Mouse (Mus musculus): ENCODE data around the gene 1110051M20Rik.

Gene 1110051M20Rik

GRCm38 (mm10) chr2:91339591-91339990, 104.9 kb downstream of the 1110051M20Rik start:
- no peak for DNase-seq

DNA sequence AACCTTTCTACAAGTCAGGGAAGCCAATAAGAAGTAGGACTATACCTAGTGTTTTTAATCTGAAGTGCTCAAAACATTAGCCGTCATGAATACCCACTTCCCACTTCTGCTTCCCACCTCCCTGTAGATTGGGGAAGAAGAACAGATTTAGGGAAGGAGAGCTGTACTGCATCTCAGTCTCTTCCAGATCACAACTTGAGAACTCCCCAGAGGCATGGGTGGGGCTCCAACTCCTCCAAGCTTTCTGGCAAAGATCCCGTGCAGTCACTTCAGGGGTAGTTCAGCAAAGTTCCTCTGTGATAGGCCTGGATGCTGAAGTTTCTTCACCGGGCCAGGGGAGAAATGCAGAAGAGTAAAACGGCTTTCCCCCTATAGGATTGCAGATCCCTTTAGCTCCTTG, 109.4 kb downstream of the 1110051M20Rik start:
- no peak for DNase-seq

GRCm38 (mm10) chr2:91331051-91331843, 113.3 kb downstream of the 1110051M20Rik start:
- no peak for DNase-seq

DNA sequence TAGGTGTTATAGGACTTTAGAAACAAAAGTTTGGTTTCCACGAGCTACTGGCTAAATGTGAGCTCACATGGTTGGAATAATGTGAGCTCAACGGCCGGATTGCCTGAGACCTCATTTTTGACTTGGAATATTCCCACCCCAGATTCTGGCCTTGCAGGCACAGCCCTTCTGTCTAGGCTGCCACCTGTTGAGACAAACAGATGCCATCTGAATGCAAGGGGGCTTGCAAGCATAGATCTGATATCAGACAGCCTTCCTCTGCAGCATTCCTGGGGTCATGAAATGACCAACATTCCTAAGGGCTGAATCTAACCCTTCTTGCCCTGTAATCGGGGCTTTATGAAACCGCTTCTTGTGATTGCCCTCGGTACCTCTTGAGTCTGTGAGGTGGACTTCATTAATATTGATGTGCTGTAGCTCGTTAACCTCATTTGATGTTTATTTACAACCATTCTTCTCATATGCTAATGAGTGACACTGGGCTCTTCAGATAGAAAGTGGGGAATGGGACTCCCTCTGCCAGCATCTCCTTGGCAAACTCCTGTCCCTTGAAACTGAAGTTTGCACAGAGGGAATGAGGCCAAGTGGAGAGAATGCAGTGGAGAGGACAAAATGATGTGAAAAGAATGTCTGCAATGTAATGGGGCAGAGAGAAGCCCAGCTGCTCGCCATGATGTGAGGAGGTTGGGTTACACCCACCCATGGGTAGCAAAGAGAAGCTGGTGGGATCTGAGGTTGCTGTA, 114.3 kb downstream of the 1110051M20Rik start:
- DNase-seq = no peak

GRCm38 (mm10) chr2:91328729-91329125, 115.8 kb downstream of the 1110051M20Rik start:
- DNase-seq = no peak

DNA sequence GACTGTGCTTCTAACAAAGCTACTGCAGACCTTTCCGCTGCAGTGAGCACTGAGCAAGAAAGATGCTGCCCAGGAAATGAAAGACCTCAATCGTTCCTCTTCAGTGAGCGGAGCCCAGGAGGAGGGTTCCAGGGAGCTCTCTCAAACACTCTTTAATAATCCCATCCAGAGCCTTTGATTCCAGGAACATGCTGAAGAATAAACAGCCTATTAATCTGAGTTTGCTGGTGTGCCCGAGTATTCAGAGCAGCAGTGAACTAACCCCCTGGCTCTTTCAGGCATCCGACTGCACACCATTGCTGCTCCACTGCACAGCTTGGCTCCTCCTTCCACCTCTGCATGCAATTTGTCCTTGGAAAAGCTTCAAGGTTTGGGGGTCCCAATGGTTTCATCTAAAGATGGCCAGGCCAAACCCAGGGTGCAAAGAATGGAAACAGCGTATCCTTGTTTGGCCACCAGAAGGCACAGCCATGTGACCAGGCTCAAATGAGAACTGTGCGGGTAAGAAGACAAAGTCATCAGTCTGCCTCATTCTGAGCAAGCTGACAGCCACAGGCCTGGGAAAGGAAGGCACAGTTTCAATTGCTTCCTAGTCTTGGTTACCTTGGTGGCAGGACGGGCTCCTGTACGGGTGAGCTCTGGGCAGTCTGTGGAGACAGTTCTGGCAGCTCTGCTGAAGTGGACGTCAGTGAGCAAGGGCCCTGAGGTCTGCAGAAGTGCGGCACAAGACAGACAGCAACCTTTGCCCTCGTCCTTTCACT, 116.4 kb downstream of the 1110051M20Rik start:
- DNase-seq = peak; percentile 57

DNA sequence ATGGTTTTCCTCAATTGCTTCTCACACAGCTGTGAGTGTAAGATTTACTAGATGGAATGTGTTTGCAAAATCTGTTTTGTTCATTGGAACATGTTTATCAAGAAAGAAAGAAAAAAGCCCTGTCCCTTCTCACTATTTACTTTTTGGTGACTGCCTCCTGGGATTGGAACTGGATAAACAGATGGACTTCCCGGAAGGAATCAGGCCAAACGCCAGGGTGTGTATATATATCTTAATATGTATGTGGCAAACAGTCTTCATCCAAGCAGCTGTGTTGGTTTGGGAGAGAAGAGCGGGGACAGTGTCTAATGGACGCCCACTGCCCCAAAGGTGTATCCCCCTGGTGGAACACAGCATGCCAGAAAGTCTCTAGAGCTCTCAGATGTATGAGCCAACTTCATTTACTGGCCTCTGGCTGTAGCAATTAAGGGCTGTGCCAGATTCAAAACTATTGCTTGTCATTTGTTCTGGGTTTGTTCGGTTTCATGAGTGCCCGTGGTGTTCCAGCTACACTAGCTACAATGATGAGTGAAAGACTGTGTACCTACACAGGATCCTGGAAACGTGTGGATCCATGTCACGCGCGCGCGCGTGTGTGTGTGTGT, 117.7 kb downstream of the 1110051M20Rik start:
- peak; percentile 42 for DNase-seq

DNA sequence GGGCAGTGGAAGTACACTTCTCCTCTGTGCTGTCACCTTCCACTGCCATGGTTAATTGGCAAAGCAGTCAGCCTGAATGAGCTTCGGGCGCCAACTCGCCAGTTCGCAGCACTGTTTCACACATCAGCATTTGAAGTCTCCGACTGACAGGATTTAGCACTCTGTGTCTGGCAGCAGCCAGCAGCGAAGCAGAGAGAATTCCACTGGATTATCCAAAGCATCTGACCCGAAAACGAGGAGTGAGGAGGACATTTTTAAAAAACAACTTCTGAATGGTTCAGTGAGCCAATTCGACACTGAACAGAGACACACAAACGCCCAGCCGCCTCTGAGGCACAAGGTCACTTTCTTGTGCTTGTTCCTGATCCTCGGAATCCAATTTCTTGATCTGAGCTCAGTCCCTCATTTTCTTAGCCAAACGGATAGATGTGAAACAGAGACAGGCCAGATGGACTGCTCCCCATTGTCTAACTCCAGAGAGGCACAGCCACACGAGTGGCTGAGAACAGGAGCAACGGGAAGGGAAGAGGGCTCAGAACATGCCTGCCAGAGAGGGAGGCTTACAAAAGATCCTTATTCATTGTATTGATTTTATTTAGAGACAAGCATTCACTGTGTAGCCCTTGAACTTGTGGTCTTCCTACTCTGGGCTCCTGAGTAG, 119.6 kb downstream of the 1110051M20Rik start:
- DNase-seq = peak; percentile 27

- DNase-seq = no peak
Observed at GRCm38 (mm10) chr2:91324346-91324745, 120.2 kb downstream of the 1110051M20Rik start.

- DNase-seq = no peak
Observed at GRCm38 (mm10) chr2:91322490-91322889, 122.0 kb downstream of the 1110051M20Rik start.

DNA sequence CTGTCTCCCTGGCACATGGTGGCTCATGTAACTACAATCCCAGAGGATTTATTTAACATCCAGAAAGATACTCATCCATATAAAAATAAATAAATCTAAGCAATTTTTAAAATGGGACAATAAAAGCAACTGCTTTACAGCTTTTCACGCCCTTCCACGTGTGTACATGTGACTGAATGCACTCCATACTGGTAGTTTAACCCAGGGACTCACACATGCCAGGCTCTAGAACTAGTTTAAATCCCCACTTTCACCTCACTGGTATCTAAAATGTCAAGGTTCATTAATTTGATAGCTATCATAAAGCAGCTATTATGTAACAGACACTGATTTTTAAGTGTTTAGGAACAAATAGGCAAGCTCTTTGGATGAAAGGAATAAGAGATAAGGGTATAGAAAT, 122.6 kb downstream of the 1110051M20Rik start:
- no peak for DNase-seq

GRCm38 (mm10) chr2:91320559-91321529, 123.7 kb downstream of the 1110051M20Rik start:
- no peak for DNase-seq

DNA sequence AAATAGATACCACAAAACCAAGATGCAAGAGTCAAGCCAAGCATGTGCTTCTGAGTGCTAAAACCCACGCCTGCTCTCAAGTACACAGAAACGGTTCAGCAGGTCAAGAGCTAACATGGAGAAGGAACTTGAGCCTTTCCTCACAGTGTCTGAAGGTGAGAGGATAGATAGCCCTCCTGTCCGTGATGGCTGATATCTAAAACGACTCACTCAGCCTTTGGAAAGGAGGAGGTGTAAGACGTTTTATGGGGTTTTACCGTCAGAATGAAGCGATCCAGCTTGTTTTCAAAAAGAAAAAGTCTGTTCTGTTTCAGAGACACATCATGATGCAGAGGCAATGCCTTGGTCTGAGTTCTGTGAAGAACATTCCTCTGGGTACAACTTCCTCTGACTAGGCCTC, 130.3 kb downstream of the 1110051M20Rik start:
- DNase-seq = no peak

GRCm38 (mm10) chr2:91312578-91313311, 131.8 kb downstream of the 1110051M20Rik start:
- peak; percentile 43 for DNase-seq

GRCm38 (mm10) chr2:91309546-91309945, 135.0 kb downstream of the 1110051M20Rik start:
- no peak for DNase-seq

DNA sequence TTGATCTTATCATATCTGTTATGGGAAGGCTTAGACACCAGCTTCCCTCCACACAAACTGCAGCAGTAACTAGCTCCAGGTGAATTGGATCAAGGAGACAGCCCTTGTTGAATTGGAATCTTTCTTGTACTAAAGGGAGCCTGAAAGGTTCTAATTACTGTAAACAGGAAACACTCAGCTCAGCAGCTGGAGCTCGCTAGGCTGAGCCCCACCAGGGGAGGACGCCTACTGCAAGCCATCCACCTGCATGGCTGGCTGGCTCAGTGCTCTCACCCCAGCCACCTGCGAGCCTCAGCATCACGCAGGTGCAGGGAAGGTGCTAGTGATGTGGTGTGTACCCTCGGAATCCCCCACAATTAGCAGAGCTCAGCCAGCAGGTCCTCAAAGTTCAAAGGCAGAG, 135.8 kb downstream of the 1110051M20Rik start:
- DNase-seq = no peak

DNA sequence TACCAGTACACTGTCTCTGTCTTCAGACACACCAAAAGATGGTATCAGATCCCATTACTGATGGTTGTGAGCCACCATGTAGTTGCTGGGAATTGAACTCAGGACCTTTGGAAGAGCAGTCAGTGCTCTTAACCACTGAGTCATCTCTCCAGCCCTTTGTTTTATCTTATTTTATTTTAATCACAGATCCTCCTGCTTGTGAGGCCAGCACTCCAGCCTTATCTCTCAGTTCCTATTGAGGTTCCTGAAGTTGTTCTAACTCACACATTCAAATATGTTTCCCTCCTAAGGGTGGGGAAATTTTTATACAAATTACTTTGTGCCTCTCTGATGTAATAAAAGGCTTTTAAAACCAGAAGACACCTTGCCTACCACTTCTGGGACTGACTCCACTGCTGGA, 137.9 kb downstream of the 1110051M20Rik start:
- DNase-seq = no peak

DNA sequence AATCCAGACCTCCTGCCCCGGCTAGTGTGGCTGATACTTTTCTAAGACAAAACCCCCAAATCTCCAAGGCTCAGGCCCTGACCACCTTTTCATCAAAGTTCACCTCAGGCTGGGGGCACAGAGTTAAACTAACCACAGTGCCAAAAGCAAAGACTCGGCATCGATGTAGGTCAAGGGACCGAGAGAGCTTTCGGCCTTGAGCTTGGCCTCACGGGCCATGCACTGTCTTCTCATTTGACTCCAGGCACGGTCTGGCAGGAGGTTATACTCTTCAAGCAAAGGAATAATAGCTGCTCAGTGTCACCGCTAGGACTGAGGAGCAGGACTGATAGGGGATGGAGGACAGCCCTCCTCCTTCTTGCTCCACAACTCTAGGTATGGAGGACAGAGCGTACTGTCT, 138.6 kb downstream of the 1110051M20Rik start:
- no peak for DNase-seq

GRCm38 (mm10) chr2:91302845-91303244, 141.7 kb downstream of the 1110051M20Rik start:
- DNase-seq = no peak

GRCm38 (mm10) chr2:91301836-91302235, 142.7 kb downstream of the 1110051M20Rik start:
- DNase-seq = no peak
